Mouse (Mus musculus): ENCODE measurements around the gene Plac1.

- TF ChIP-seq CTCF (IDR thresholded peaks at IDR 0.05; ENCODE audit: low read depth): no peak
- TF ChIP-seq EP300 (IDR thresholded peaks at IDR 0.05; ENCODE audit: low read depth): no peak
These were observed 181.2 kb downstream of the Plac1 start for GRCm38 (mm10) chrX:53058459-53059280.

Data from heart, postnatal 0 days (tissue).